Mouse (Mus musculus) lung, embryonic 16.5 days (tissue): ENCODE results near the gene Mrpl34. TPM values are rescaled to one million over a fixed set of nuclear protein-coding genes. Genes with fewer than 3 reads are reported as not detected.
A peak's percentile ranks its signal among the peaks of the same experiment; 100 is the strongest.

Experiments
- ATAC-seq: fragments of 200-750 bp; cut with Nextera tagmentation; 2 replicates; pipeline ENCODE4 v1.8.0; 2017; ENCODE audit warnings: low read depth, mild to moderate bottlenecking, moderate library complexity
- H3K27ac ChIP-seq: fragments of 300-500 bp; sonication (generic); 2 replicates; pipeline ENCODE4 v1.5.1; 2014; ENCODE audit warnings: mild to moderate bottlenecking, control low read depth, low read length
- H3K27me3 ChIP-seq: fragments of 300-500 bp; sonication (generic); 2 replicates; pipeline ENCODE4 v1.6.1; 2014; ENCODE audit warnings: low read depth, low read length, mixed read lengths; ENCODE audit not compliant: control insufficient read depth, insufficient read depth
- H3K36me3 ChIP-seq: fragments of 300-500 bp; sonication (generic); 2 replicates; pipeline ENCODE4 v1.6.1; 2014; ENCODE audit warnings: low read length; ENCODE audit not compliant: control insufficient read depth, insufficient read depth
- H3K4me1 ChIP-seq: fragments of 300-500 bp; sonication (generic); replicated peaks from 2 replicates; pipeline ENCODE4 v1.6.1; 2014; ENCODE audit warnings: low read length, mixed read lengths; ENCODE audit not compliant: control insufficient read depth, insufficient read depth
- H3K4me2 ChIP-seq: fragments of 300-500 bp; sonication (generic); 2 replicates; pipeline ENCODE4 v1.6.1; 2014; ENCODE audit warnings: low read depth, low read length, control low read depth
- H3K4me3 ChIP-seq: fragments of 300-500 bp; sonication (generic); 2 replicates; pipeline ENCODE4 v1.5.1; 2014; ENCODE audit warnings: mild to moderate bottlenecking, low read length, control low read depth
- H3K9ac ChIP-seq: fragments of 300-500 bp; sonication (generic); 2 replicates; pipeline ENCODE4 v1.6.1; 2014; ENCODE audit warnings: low read length, control low read depth
- H3K9me3 ChIP-seq: fragments of 300-500 bp; sonication (generic); 2 replicates; pipeline ENCODE4 v1.6.1; 2016; ENCODE audit warnings: low read length; ENCODE audit not compliant: control insufficient read depth
- WGBS: fragments of 180-500 bp; shearing (Covaris S2); extraction: QIAGEN DNeasy Blood & Tissue Kit; methylation state at CpG from one replicate; pipeline ENCODE4 v1.1.7; 2014; 5-methylcytosine and 5-hydroxymethylcytosine counted together
- polyA plus RNA-seq: library from polyadenylated mRNA; unstranded; fragments of >200 nt; fragmentation: Nextera tagmentation; extraction: Ambion mirVana; gene quantifications from 2 replicates; pipeline ENCODE4 v1.2.1, GENCODE M21; 2015

The Mrpl34 gene
- polyA plus RNA-seq, 1 experiment from 2014 or later: 151 TPM

DNA sequence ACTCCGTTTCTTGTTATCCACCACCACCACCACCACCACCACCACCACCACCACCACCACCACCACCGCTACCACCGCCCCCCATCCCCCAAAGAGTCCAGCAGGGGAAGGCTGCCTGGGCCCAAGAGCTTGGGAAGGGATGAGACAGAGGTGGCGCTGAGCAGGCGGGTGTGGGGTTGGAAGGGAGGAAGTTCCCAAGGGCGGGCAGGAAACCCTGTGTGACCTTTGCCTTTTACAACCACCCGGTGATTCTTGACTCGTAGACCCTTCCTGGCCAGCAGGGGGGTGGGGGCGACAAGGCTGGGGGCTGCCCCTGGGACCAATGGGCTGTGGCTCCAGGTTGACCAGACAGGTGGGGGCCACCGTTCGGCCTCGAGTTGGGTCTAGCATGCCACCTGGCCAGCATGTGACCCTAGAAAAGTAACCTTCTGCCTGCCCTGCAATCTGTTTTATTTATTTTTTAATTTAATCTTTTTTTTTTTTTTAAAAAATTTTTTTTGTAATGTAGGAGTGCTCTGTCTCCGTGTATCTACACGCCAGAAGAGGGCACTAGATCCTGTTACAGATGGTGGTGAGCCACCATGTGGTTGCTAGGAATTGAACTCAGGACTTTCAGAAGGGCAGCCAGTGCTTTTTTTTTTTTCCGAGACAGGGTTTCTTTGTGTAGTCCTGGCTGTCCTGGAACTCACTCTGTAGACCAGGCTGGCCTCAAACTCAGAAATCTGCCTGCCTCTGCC, 48.4 kb downstream of the Mrpl34 start:
- peak overlapping the region; percentile 39; the same call in 1 of the 2 replicates for H3K27ac ChIP-seq

DNA sequence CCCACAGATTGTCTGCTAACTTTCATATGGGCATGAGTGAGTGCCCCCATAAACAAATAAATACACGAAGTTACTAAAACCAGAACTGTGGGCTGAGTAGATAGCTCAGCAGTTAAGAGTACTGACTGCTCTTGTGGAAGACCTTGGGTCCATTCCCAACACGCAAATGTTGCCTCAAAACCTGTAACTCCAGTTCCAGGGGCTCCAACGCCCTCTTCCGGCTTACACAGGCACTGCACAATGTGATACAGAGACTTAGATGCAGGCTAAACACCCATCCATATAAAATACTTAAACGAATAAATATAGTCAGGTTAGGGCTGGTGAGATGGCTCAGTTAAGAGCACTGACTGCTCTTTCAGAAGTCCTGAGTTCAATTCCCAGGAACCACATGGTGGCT, 50.3 kb downstream of the Mrpl34 start:
- WGBS: 64% methylated on average over 5 of the region's 5 CpGs
- Histone ChIP-seq H3K4me2 (no peak overlapping the region), H3K27ac (no peak overlapping the region), H3K4me1 (peaks cover 11% of the 10 kb centered on the region), H3K9ac (no peak overlapping the region), H3K4me3 (no peak overlapping the region), H3K36me3 (no peaks in the 10 kb centered on the region), H3K27me3 (peaks cover 1% of the 10 kb centered on the region; the same call in 1 of the 2 replicates), H3K9me3 (no peaks in the 10 kb centered on the region)
- ATAC-seq: no peak

More for the DNA sequence above, 48.4 kb downstream of the Mrpl34 start:
- no peaks in the 10 kb centered on the region for H3K9me3 ChIP-seq
- H3K27me3 ChIP-seq: peaks cover 16% of the 10 kb centered on the region
- H3K9ac ChIP-seq: no peak overlapping the region
- no peak overlapping the region for H3K4me2 ChIP-seq
- WGBS: 62% methylated on average over 15 of the region's 15 CpGs
- peaks cover 11% of the 10 kb centered on the region for H3K4me1 ChIP-seq
- no peak for ATAC-seq
- H3K36me3 ChIP-seq: no peaks in the 10 kb centered on the region
- no peak overlapping the region for H3K4me3 ChIP-seq

Other genes with a start within 250 kb of the Mrpl34 start
- gene Myo9b, start 192.2 kb upstream of the Mrpl34 start, polyA plus RNA-seq: 20.3 and 21.2 TPM in 2 replicates
- gene Haus8, start 192.0 kb upstream of the Mrpl34 start, polyA plus RNA-seq: 58.6 and 67.2 TPM in 2 replicates
- gene Use1, start 98.1 kb upstream of the Mrpl34 start, polyA plus RNA-seq: 95.6 and 101 TPM in 2 replicates
- 5.9 and 6.3 TPM in 2 replicates for gene Ocel1, start 93.7 kb upstream of the Mrpl34 start, polyA plus RNA-seq
- gene Nr2f6, start 83.0 kb upstream of the Mrpl34 start, polyA plus RNA-seq: 36.2 and 39.9 TPM in 2 replicates
- gene Ushbp1, start 69.2 kb upstream of the Mrpl34 start, polyA plus RNA-seq: 37.3 and 40.7 TPM in 2 replicates
- gene Babam1, start 68.1 kb upstream of the Mrpl34 start, polyA plus RNA-seq: 96.9 and 108 TPM in 2 replicates
- 44.9 and 49.4 TPM in 2 replicates for gene Ankle1, start 58.9 kb upstream of the Mrpl34 start, polyA plus RNA-seq
- gene Abhd8, start 1.3 kb upstream of the Mrpl34 start, polyA plus RNA-seq: 36.7 and 37.8 TPM in 2 replicates
- gene Dda1, start 4.2 kb downstream of the Mrpl34 start, polyA plus RNA-seq: 91.9 and 96.3 TPM in 2 replicates
- gene Ano8, start 21.0 kb downstream of the Mrpl34 start, polyA plus RNA-seq: 0.79 and 1.0 TPM in 2 replicates
- gene Gtpbp3, start 23.1 kb downstream of the Mrpl34 start, polyA plus RNA-seq: 16.1 and 17.4 TPM in 2 replicates
- gene Plvap, start 46.8 kb downstream of the Mrpl34 start, polyA plus RNA-seq: 130 and 145 TPM in 2 replicates
- 0.23 and 0.58 TPM in 2 replicates for gene Ccdc194, start 60.8 kb downstream of the Mrpl34 start, polyA plus RNA-seq
- 50.4 and 51.1 TPM in 2 replicates for gene Bst2, start 72.5 kb downstream of the Mrpl34 start, polyA plus RNA-seq
- 96.3 and 99.5 TPM in 2 replicates for gene Mvb12a, start 78.0 kb downstream of the Mrpl34 start, polyA plus RNA-seq
- gene Tmem221, start 93.9 kb downstream of the Mrpl34 start, polyA plus RNA-seq: 4.4 and 4.5 TPM in 2 replicates
- gene Nxnl1, start 101.6 kb downstream of the Mrpl34 start, polyA plus RNA-seq: 0.10 TPM in 1 of 2 replicates, not detected in the other
- gene Slc27a1, start 103.9 kb downstream of the Mrpl34 start, polyA plus RNA-seq: 38.4 and 39.5 TPM in 2 replicates
- 202 and 218 TPM in 2 replicates for gene Pgls, start 127.2 kb downstream of the Mrpl34 start, polyA plus RNA-seq
- gene Fam129c, start 132.7 kb downstream of the Mrpl34 start, polyA plus RNA-seq: 2.7 and 3.7 TPM in 2 replicates
- 70.3 and 72.9 TPM in 2 replicates for gene Colgalt1, start 146.0 kb downstream of the Mrpl34 start, polyA plus RNA-seq
- 0.67 and 0.68 TPM in 2 replicates for gene Unc13a, start 206.8 kb downstream of the Mrpl34 start, polyA plus RNA-seq
- gene Jak3, start 211.3 kb downstream of the Mrpl34 start, polyA plus RNA-seq: 8.9 and 9.1 TPM in 2 replicates
- 1.4 and 1.5 TPM in 2 replicates for gene Insl3, start 224.3 kb downstream of the Mrpl34 start, polyA plus RNA-seq
- gene B3gnt3, start 236.8 kb downstream of the Mrpl34 start, polyA plus RNA-seq: 4.4 and 4.6 TPM in 2 replicates